Mouse (Mus musculus) CH12.LX (cell line): ENCODE data around the gene Slc22a20. TPM values are rescaled to one million over a fixed set of nuclear protein-coding genes. Genes with fewer than 3 reads are reported as not detected.

Experiments used
- DNase-seq: peaks from one replicate; pipeline ENCODE4 v3.0.0-alpha.2; 2013; ENCODE audit errors: extremely low read depth
- H3K27ac ChIP-seq: 2 replicates; pipeline ENCODE4 v1.5.1; 2012; ENCODE audit warnings: low read depth, mild to moderate bottlenecking, control low read depth, moderate library complexity; ENCODE audit not compliant: insufficient read depth
- H3K27me3 ChIP-seq: replicated peaks from 2 replicates; pipeline ENCODE3; 2012; ENCODE audit warnings: inconsistent platforms
- H3K36me3 ChIP-seq, 2 experiments: replicated peaks in 1 of 2; 2 replicates each; pipeline versions ENCODE3 to v1.6.1; 2012; ENCODE audit warnings: inconsistent platforms in 1 of 2, low read length in 1 of 2, mild to moderate bottlenecking in 1 of 2, mixed read lengths in 1 of 2, moderate library complexity in 1 of 2; ENCODE audit not compliant: control insufficient read depth in 1 of 2, insufficient read depth in 1 of 2
- H3K4me1 ChIP-seq, 2 experiments: 2 replicates each; pipeline ENCODE4 v1.6.1; 2012; ENCODE audit warnings: inconsistent platforms in 1 of 2, moderate library complexity in 1 of 2; ENCODE audit not compliant: insufficient read depth in 2 of 2, control insufficient read depth in 1 of 2
- H3K4me2 ChIP-seq: 2 replicates; pipeline ENCODE4 v1.6.1; 2012; ENCODE audit warnings: low read depth, mild to moderate bottlenecking, control low read depth; ENCODE audit not compliant: poor library complexity, insufficient read depth, severe bottlenecking
- H3K4me3 ChIP-seq, 3 experiments: fragments of 150-350 bp in 1 of 3; sonication (generic) in 1 of 3; replicated peaks in 1 of 3; 2 replicates each; pipeline versions ENCODE3 to v1.5.1; 2011 to 2012; ENCODE audit warnings: low read depth in 2 of 3, low read length in 2 of 3, mild to moderate bottlenecking in 2 of 3, moderate library complexity in 2 of 3, control low read depth in 1 of 3, improper control_type of control experiment in 1 of 3, inconsistent platforms in 1 of 3, mixed read lengths in 1 of 3; ENCODE audit not compliant: poor library complexity in 1 of 3
- H3K79me2 ChIP-seq: replicated peaks from 2 replicates; pipeline ENCODE4 v1.6.1; 2012; ENCODE audit warnings: mild to moderate bottlenecking, moderate library complexity; ENCODE audit not compliant: control insufficient read depth, poor library complexity, insufficient read depth, severe bottlenecking; ENCODE audit errors: extremely low read depth
- H3K9ac ChIP-seq: 2 replicates; pipeline ENCODE4 v1.6.1; 2012; ENCODE audit warnings: low read depth, mild to moderate bottlenecking, control low read depth, moderate library complexity; ENCODE audit not compliant: insufficient read depth
- H3K9me3 ChIP-seq: replicated peaks from 2 replicates; pipeline ENCODE3; 2012; ENCODE audit warnings: low read length, inconsistent platforms, mixed read lengths
- CTCF ChIP-seq, 2 experiments: IDR thresholded peaks in 1 of 2; conservative IDR thresholded peaks in 1 of 2; 2 replicates each; pipeline ENCODE4 v1.5.1; 2011 to 2012; ENCODE audit warnings: low read depth in 2 of 2, low read length in 2 of 2, improper control_type of control experiment in 1 of 2, inconsistent platforms in 1 of 2, mild to moderate bottlenecking in 1 of 2, moderate library complexity in 1 of 2
- E2F4 ChIP-seq: IDR thresholded peaks from 2 replicates; pipeline ENCODE4 v1.6.1; 2011; ENCODE audit warnings: low read depth, low read length, improper control_type of control experiment; ENCODE audit not compliant: insufficient replicate concordance
- ELF1 ChIP-seq: IDR thresholded peaks from 2 replicates; pipeline ENCODE4 v1.6.1; 2014; ENCODE audit warnings: low read depth, mild to moderate bottlenecking, inconsistent platforms, low read length, improper control_type of control experiment
- EP300 ChIP-seq: IDR thresholded peaks from 2 replicates; pipeline ENCODE4 v1.6.1; 2011; ENCODE audit warnings: low read length, improper control_type of control experiment
- ETS1 ChIP-seq: conservative IDR thresholded peaks from 2 replicates; pipeline ENCODE4 v1.6.1; 2012; ENCODE audit warnings: low read depth, mild to moderate bottlenecking, inconsistent platforms, low read length, improper control_type of control experiment, moderate library complexity
- GABPA ChIP-seq: IDR thresholded peaks from 2 replicates; pipeline ENCODE4 v1.6.1; 2012; ENCODE audit warnings: low read depth, low read length, improper control_type of control experiment, inconsistent platforms; ENCODE audit not compliant: insufficient replicate concordance
- HCFC1 ChIP-seq: IDR thresholded peaks from 2 replicates; pipeline ENCODE4 v1.6.1; 2012; ENCODE audit warnings: low read depth, mild to moderate bottlenecking, inconsistent platforms, low read length, improper control_type of control experiment
- IRF4 ChIP-seq: IDR thresholded peaks from 2 replicates; pipeline ENCODE4 v1.6.1; 2014; ENCODE audit warnings: low read depth, mild to moderate bottlenecking, inconsistent platforms, low read length, improper control_type of control experiment
- KAT2A ChIP-seq: IDR thresholded peaks from 2 replicates; pipeline ENCODE4 v1.6.1; 2012; ENCODE audit warnings: low read length, improper control_type of control experiment, inconsistent platforms; ENCODE audit not compliant: insufficient replicate concordance
- MAFK ChIP-seq: IDR thresholded peaks from 2 replicates; pipeline ENCODE4 v1.6.1; 2011; ENCODE audit warnings: low read length, improper control_type of control experiment; ENCODE audit not compliant: insufficient replicate concordance
- MEF2A ChIP-seq: IDR thresholded peaks from 2 replicates; pipeline ENCODE4 v1.6.1; 2014; ENCODE audit warnings: low read depth, mild to moderate bottlenecking, inconsistent platforms, low read length, improper control_type of control experiment, borderline replicate concordance
- MYC ChIP-seq: IDR thresholded peaks from 2 replicates; pipeline ENCODE4 v1.6.1; 2011; ENCODE audit warnings: low read depth, mild to moderate bottlenecking, improper control_type of control experiment, low read length
- NELFE ChIP-seq: IDR thresholded peaks from 2 replicates; pipeline ENCODE4 v1.6.1; 2011; ENCODE audit warnings: low read depth, low read length, improper control_type of control experiment
- PAX5 ChIP-seq: IDR thresholded peaks from 2 replicates; pipeline ENCODE4 v1.6.1; 2012; ENCODE audit warnings: low read length, inconsistent platforms, mixed read lengths
- POLR2A ChIP-seq: IDR thresholded peaks from 2 replicates; pipeline ENCODE4 v1.6.1; 2011; ENCODE audit warnings: low read depth, mild to moderate bottlenecking, improper control_type of control experiment, low read length
- POLR2AphosphoS2 ChIP-seq: IDR thresholded peaks from 2 replicates; pipeline ENCODE4 v1.6.1; 2011; ENCODE audit warnings: low read depth, low read length, improper control_type of control experiment
- RCOR1 ChIP-seq: conservative IDR thresholded peaks from 2 replicates; pipeline ENCODE4 v1.6.1; 2012; ENCODE audit warnings: low read depth, mild to moderate bottlenecking, inconsistent platforms, low read length, improper control_type of control experiment
- SIN3A ChIP-seq: IDR thresholded peaks from 2 replicates; pipeline ENCODE4 v1.6.1; 2012; ENCODE audit warnings: low read length, improper control_type of control experiment, inconsistent platforms
- TCF12 ChIP-seq: IDR thresholded peaks from 2 replicates; pipeline ENCODE4 v1.6.1; 2014; ENCODE audit warnings: low read depth, mild to moderate bottlenecking, inconsistent platforms, low read length, improper control_type of control experiment
- UBTF ChIP-seq: IDR thresholded peaks from 2 replicates; pipeline ENCODE4 v1.6.1; 2012; ENCODE audit warnings: low read depth, mild to moderate bottlenecking, inconsistent platforms, low read length, improper control_type of control experiment, moderate library complexity
- USF2 ChIP-seq: conservative IDR thresholded peaks from 2 replicates; pipeline ENCODE4 v1.6.1; 2011; ENCODE audit warnings: low read depth, low read length, improper control_type of control experiment
- ZMIZ1 ChIP-seq: IDR thresholded peaks from 2 replicates; pipeline ENCODE4 v1.6.1; 2012; ENCODE audit warnings: low read depth, mild to moderate bottlenecking, inconsistent platforms, low read length, improper control_type of control experiment
- dilution Hi-C: fragments of 300-500 bp; cut with MboI; formaldehyde crosslinking; loops from 2 replicates; pipeline ENCODE4 v1.14.3; 2020; ENCODE audit warnings: low sequenced_read_pairs; ENCODE audit not compliant: extremely low pct_unique_long_range_greater_than_20kb, extremely low pct_ligation_motif_present
- in situ Hi-C: fragments of 300-500 bp; cut with MboI; formaldehyde crosslinking; loops from 3 replicates; pipeline ENCODE4 v1.14.3; 2019; ENCODE audit warnings: low sequenced_read_pairs, low pct_ligation_motif_present, low pct_unique_long_range_greater_than_20kb, mixed read lengths
- polyA plus RNA-seq: library from polyadenylated mRNA; unstranded; fragments of >175 nt; gene quantifications from 2 replicates; pipeline ENCODE4 v1.2.1, GENCODE M21; 2012; ENCODE audit warnings: low read depth; ENCODE audit not compliant: insufficient read length
- total RNA-seq, 2 experiments: library from RNA; depleted of rRNA; stranded (reverse); fragments of 300-350 nt in 1 of 2; fragments of >200 nt in 1 of 2; gene quantifications; 2 replicates each; pipeline ENCODE4 v1.2.3; 2012 to 2014

Slc22a20 gene
- total and polyA plus RNA-seq, 3 experiments: not detected

DNA sequence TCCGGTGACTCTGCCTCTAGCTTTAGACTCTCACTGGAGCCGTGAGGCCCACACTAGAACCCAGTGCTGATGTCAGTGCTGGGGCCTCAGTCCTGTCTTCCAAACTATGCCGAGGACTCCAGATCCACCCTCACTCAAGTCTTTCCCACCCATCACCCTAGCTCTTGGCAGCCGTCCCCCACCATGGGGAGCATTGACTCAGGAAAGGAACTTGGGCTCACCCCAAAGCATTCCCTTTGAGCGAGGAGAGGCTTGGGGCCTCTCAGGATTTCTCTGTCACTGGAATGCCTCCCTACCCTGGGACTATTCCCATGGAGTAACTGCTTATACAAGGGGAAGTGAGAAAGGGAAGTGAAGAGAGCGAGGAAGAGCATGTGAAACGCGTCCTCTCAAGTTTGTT is 40.1 kb downstream of the Slc22a20 start:
- Histone ChIP-seq H3K4me1 (peaks cover 0 to 12% of the 10 kb centered on the region in 2 experiments; a peak in 2 of 4 replicates), H3K27me3 (no peaks in the 10 kb centered on the region), H3K79me2 (no peaks in the 10 kb centered on the region), H3K27ac (no peak overlapping the region), H3K4me2 (no peak overlapping the region), H3K4me3 (no peak overlapping the region), H3K36me3 (peaks cover 74 to 96% of the 10 kb centered on the region in 2 experiments), H3K9me3 (no peaks in the 10 kb centered on the region), H3K9ac (no peak overlapping the region)
- DNase-seq: no peak
- TF ChIP-seq ZMIZ1 (no peak), ELF1 (no peak), CTCF (conservative IDR thresholded peaks at IDR 0.05 in 1 of 2, IDR thresholded peaks at IDR 0.05 in 1 of 2; ENCODE audit: low read depth in 2 of 2, low read length in 2 of 2) (no peak)
- dilution Hi-C loops (no loop called here), in situ Hi-C loops (no loop called here)

DNA sequence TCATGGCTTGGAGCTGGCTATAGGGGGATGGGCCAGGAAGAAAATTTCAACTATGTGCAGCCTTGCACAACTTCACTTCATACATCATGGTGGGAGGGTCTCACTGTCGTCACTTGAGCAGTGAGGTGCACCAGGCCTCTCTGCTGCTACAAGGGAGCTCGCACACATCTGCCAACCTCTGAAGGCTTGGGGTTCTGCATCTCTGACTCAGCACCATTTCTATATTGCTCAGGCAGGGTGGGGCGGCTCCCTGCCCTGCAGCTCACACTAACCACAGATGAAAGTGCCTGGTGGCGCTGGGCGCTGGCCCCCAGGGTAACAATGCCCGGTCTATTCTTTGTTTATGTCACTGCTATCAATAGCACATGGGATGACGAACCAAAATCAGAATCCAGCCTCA is 40.9 kb downstream of the Slc22a20 start:
- no peak for TF ChIP-seq ETS1
- peaks cover 72 to 96% of the 10 kb centered on the region in 2 experiments for H3K36me3 ChIP-seq
- H3K27ac ChIP-seq: no peak overlapping the region

DNA sequence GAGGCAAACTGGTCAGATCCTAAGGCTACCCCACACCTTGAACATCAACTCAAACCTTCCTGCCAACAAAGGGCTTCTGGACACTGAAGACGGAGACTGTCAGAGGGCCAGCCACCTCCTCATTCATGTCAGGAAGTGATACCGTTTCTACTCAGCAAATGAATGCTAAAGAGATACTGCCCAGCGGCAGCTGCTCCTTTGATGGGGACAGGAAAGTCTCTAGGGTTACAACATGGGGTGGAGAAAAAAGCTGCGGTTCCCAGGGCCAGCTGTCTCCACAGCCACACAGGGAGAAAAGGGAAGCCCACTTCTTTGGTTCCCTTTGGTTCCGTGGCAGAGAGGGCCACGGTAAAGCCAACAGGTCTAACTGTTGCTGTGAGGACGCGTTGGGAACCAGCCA is 41.8 kb downstream of the Slc22a20 start:
- H3K4me2 ChIP-seq: no peak overlapping the region
- H3K4me3 ChIP-seq: no peak overlapping the region
- H3K79me2 ChIP-seq: no peaks in the 10 kb centered on the region
- no peaks in the 10 kb centered on the region for H3K9me3 ChIP-seq
- no peak for DNase-seq
- no peak for TF ChIP-seq GABPA
- no peak for TF ChIP-seq MEF2A
- TF ChIP-seq RCOR1: no peak
- no peak for TF ChIP-seq PAX5
- TF ChIP-seq NELFE: no peak
- TF ChIP-seq MYC: no peak
- no peak for TF ChIP-seq UBTF
- no peak for TF ChIP-seq POLR2AphosphoS2
- no peak for TF ChIP-seq ETS1
- TF ChIP-seq ZMIZ1: no peak
- TF ChIP-seq KAT2A: no peak
- no peak for TF ChIP-seq E2F4
- no peak for TF ChIP-seq MAFK
- TF ChIP-seq TCF12: no peak
- no peak for TF ChIP-seq HCFC1
- no peak for TF ChIP-seq IRF4
- no peak for TF ChIP-seq SIN3A
- no peak for TF ChIP-seq USF2
- TF ChIP-seq EP300: no peak
- no peak for TF ChIP-seq POLR2A
- in situ Hi-C loops (no loop called here), dilution Hi-C loops (no loop called here)
- peaks cover 0 to 12% of the 10 kb centered on the region in 2 experiments; a peak in 2 of 4 replicates for H3K4me1 ChIP-seq
- H3K9ac ChIP-seq: no peak overlapping the region
- peaks cover 74 to 96% of the 10 kb centered on the region in 2 experiments for H3K36me3 ChIP-seq
- H3K27me3 ChIP-seq: no peaks in the 10 kb centered on the region
- no peak overlapping the region for H3K27ac ChIP-seq

More for the DNA sequence above, 40.9 kb downstream of the Slc22a20 start:
- no peak overlapping the region for H3K4me2 ChIP-seq
- H3K9ac ChIP-seq: no peak overlapping the region
- no peak overlapping the region for H3K4me3 ChIP-seq
- H3K9me3 ChIP-seq: no peaks in the 10 kb centered on the region
- peaks cover 0 to 12% of the 10 kb centered on the region in 2 experiments; a peak in 2 of 4 replicates for H3K4me1 ChIP-seq
- in situ Hi-C loops: no loop called here
- no peaks in the 10 kb centered on the region for H3K27me3 ChIP-seq
- no peak for DNase-seq
- dilution Hi-C loops: no loop called here
- no peaks in the 10 kb centered on the region for H3K79me2 ChIP-seq
